Mouse (Mus musculus) stomach, postnatal 0 days (tissue): Measurements from ENCODE around the gene Catsperz.

ENCODE experiments used
- CTCF ChIP-seq: IDR thresholded peaks from 2 replicates; pipeline ENCODE4 v1.5.1; 2016; ENCODE audit warnings: antibody characterized with exemption, low read depth, mild to moderate bottlenecking, moderate library complexity
- EP300 ChIP-seq: optimal IDR thresholded peaks from 2 replicates; pipeline ENCODE3; 2016; ENCODE audit warnings: antibody characterized with exemption

GRCm38 (mm10) chr19:6931002-6931401 is 5.8 kb upstream of the Catsperz start:
- no peak for TF ChIP-seq CTCF
- TF ChIP-seq EP300, result no peak
